Mouse (Mus musculus): ENCODE measurements around the gene Aldh3a2.

- TF ChIP-seq CTCF (conservative IDR thresholded peaks at IDR 0.05; ENCODE audit: low read length) (no peak), NANOG (IDR thresholded peaks at IDR 0.05; ENCODE audit: borderline replicate concordance, low read length) (no peak)
These were observed 92.2 kb downstream of the Aldh3a2 start, which contains the start of gene Usp22 for GRCm38 (mm10) chr11:61174821-61175658.

Measured in E14TG2a.4 (cell line).